Mouse (Mus musculus) G1E (cell line): Measurements from ENCODE around the gene AC140267.1.

Experiments
- CTCF ChIP-seq: IDR thresholded peaks from 2 replicates; pipeline ENCODE4 v1.5.1; 2012; ENCODE audit warnings: low read depth, low read length, inconsistent platforms, mixed read lengths
- GATA1 ChIP-seq: IDR thresholded peaks from 2 replicates; pipeline ENCODE4 v1.6.1; 2012; ENCODE audit warnings: borderline replicate concordance, low read length, inconsistent platforms, mixed read lengths
- POLR2AphosphoS5 ChIP-seq: IDR thresholded peaks from 2 replicates; pipeline ENCODE4 v1.6.1; 2012; ENCODE audit warnings: low read depth, low read length, inconsistent platforms; ENCODE audit not compliant: insufficient replicate concordance
- TAL1 ChIP-seq: conservative IDR thresholded peaks from 2 replicates; pipeline ENCODE4 v1.6.1; 2012; ENCODE audit warnings: low read depth, low read length, inconsistent platforms, mixed read lengths

- no peak for TF ChIP-seq CTCF
- no peak for TF ChIP-seq GATA1
- no peak for TF ChIP-seq TAL1
- TF ChIP-seq POLR2AphosphoS5: no peak
These were observed 15.0 kb downstream of the AC140267.1 start for GRCm38 (mm10) chr15:80250586-80250985.
